Mouse (Mus musculus) heart, adult 2 months (tissue): ENCODE measurements at regions not wholly inside any gene's neighbourhood (a gene's known extent, or its start where the extent isn't known, plus 50 kb on each side); places are given as distances from the start of the nearest gene placed in this dataset.

Experiments
- CTCF ChIP-seq: fragments of 200-600 bp; IDR thresholded peaks from 2 replicates; pipeline ENCODE4 v1.8.1; 2022; ENCODE audit warnings: antibody characterized with exemption, mild to moderate bottlenecking, moderate library complexity
- EP300 ChIP-seq: fragments of 200-500 bp; IDR thresholded peaks from 2 replicates; pipeline ENCODE4 v1.6.1; 2011; ENCODE audit warnings: low read depth, low read length, control low read depth; ENCODE audit not compliant: insufficient read depth

DNA sequence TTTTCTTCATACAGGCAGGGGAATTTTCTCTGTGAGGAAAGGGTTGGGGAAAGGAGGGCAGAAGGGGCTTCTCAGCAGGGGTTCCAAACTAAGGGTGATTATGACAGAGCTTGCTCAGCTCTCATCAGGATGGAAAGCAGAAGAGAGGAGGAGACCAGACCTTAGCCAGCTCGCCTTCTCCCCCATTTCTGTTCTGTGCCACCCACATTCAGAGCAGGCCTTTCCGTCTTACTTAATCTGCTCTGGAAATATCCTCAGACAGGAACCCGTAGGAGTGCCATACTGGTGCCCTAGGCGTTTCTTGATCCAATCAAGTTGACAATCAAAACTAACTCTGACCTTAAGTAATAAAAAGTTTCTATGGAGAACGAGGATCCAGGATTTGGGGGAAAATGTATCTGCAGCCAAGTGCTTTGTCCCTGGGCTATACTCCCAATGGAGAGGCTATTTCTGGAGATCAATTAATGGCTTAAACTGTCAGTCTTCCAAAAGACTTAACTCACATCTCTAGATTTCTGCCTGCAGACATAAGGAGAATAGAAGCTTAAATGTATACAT, 258.6 kb downstream of the Kcnj2 start:
- TF ChIP-seq EP300 = no peak
- no peak for TF ChIP-seq CTCF
